Mouse (Mus musculus) heart, postnatal 25 days (tissue): ENCODE results near the gene Gch1. TPM values are rescaled to one million over a fixed set of nuclear protein-coding genes. Genes with fewer than 3 reads are reported as not detected.

ENCODE experiments used
- DNase-seq: peaks from one replicate; pipeline ENCODE4 v3.0.0; 2022; ENCODE audit warnings: low spot score
- intact Hi-C: fragments of 180-260 bp; cut with DNase I; formaldehyde crosslinking; loops from one replicate; pipeline ENCODE4 v1.15.1; 2025
- total RNA-seq, 2 experiments: library from RNA; stranded (reverse); gene quantifications; 2 replicates each; pipeline ENCODE4 v1.2.3; 2021

Gene Gch1
- total RNA-seq, 2 experiments from 2014 or later = 6.8 to 7.3 TPM

DNA sequence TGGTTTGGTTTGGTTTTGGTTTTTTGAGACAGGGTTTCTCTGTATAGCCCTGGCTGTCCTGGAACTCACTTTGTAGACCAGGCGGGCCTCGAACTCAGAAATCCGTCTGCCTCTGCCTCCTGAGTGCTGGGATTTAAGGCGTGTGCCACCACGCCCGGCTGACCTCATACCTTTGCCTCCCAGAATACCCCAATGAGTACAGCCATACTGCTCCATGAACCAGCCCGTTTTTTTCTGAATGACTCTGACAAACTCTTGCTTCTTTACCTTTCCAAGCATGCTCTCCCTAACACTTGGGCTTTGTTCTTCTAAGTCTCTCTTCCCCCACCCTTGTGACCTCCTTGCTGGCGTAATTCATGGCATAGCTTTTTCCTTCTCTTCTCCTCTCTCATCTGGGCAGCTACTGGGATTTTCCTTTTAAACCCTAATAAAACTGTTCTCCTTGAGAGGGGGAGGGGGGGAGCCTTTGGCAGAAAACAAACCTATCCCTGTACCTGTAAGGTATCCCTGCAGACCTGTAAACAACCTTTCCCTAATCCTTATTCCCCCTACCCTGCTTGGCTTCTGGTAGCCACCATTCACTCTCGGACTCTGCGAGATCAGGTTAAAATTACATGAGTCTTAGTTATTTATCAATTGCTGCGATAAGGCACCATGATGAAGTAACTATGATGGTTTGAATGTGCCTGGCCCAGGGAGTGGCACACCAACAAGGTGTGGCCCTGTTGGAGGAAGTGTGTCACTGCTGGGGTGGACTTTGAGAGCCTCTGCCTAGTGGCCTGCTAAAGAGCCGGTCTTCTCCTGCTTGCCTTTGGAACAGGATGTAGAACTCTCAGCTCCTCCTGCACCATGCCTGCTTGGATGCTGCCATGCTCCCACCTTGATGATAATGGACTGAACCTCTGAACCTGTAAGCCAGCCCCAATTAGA is 19.6 kb upstream of the Gch1 start:
- intact Hi-C loops = no loop called here
- no peak for DNase-seq

DNA sequence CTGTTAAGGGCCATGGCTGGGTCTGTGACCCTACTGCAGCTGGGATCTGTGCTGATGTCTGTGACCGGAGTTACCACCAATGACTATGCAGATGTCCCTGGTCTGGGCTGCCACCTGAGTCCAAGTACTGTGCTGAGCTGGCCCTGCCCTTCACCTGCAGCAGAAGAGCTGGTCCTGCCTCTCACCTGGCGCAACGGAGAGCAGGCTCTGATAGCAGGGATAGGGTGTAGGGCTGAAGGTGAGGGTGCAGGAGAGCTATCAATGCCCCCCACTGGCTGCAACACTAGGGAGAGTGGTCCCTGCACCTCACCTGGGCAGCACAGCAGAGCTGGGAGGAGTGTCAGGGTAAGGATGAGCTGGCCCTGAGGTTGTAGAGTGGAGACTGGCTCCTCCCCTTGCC is 17.4 kb upstream of the Gch1 start:
- intact Hi-C loops = no loop called here
- no peak for DNase-seq

DNA sequence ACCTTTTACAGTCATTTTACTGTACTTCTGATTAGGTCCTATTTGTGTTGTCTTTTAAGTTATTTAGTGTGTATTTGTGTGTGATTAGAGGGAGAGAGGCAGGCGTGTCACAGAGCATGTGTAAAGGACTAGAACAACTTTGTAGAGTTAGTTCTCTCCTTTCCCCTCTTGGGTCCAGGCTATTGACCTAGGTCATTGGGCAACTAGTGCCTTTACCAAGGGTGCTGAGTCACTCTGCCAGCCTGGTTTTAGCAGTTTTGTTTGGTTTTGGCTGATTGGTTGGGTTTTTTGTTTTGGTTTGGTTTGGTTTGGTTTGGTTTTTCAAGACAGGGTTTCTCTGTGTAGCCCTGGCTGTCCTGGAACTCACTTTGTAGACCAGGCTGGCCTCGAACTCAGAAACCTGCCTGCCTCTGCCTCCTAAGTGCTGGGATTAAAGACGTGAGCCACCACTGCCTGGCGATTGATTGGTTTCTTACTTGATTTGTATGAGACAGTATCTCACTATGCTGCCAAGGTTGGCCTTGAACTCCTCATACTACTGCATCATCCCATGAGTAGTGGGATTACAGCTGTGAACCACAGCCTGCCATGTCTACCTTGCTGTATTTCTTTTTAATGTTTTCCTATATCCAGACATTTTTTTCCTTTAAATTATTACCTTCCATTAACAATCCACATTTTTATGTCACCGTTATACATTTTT is 16.2 kb upstream of the Gch1 start:
- intact Hi-C loops = no loop called here
- DNase-seq = no peak

DNA sequence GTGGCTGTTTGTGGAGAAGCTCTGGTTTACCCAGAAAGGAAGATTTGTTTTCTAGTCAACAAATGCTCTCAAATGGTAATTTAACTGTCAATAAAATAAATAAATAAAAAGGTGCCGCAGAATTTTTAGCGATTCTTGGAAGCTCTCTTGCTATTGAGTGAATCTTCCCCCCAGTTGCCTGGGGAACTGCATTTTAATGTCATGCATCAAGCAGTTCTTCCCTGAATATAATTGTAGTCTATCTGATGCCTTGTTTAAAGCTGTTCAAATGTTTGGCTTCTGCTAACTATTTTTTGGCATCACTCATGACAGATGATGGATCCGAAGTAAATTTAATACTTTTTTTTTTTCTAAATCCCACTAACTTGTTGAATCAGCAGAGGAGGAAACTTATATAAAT is 8.1 kb upstream of the Gch1 start:
- no peak for DNase-seq
- intact Hi-C loops = no loop called here

DNA sequence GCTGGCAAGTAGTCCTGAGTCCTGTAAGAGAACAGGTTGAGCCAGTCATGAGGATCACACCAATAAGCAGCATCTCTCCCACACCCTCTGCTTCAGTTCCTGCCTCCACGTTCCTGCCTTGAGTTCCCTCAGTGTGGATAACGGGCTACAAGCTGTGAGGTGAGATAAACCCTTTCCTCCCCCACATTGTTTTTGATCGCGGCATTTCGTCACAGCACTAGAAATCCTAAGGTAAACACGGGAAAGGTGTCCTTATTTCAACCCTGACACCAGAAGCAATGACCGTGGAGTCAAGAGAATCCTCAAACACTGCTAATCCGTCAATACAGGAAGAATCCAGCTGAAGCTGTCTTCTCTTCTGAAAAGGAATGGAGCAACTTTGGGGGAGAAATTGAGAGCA is 7.5 kb upstream of the Gch1 start:
- DNase-seq = no peak
- intact Hi-C loops = no loop called here

DNA sequence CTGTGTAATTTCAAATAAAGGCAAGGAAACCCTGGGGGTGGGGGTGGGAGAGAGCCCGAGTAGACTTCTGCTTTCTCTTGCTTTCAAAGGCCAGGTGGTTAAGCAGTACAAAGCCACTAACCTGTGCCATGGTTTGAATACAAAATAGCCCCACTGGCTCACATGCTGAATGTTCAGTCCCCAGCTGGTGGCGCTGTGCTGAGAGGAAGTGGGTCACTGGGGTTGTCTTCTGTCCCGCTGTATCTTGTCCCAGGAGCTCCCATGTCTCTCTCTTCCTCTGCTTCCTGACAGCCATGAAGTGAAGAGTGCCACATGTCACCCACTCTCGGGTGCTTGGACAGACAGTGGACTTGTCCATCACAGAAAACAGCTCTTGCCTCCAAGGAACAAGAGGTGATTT is 4.9 kb upstream of the Gch1 start:
- intact Hi-C loops = no loop called here
- DNase-seq = no peak

DNA sequence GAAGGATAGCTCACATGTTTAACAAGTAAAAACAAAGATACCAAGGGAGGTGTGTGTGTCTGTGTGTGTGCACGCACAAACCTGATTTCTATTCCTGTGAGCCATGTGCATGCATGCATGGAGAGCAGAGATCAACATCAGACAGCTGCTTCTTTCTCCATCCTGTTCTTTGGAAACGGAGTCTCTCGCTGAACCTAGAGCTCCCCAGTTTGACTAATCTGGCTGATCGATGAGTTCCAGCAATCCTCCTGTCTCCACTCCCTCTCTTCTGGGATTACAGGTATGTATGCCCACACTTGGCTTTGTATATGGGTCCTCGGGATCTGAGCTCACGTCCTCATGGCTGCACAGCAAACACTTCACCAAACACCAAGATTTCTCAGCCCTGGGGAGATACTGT is 4.3 kb upstream of the Gch1 start:
- no peak for DNase-seq
- intact Hi-C loops = no loop called here

DNA sequence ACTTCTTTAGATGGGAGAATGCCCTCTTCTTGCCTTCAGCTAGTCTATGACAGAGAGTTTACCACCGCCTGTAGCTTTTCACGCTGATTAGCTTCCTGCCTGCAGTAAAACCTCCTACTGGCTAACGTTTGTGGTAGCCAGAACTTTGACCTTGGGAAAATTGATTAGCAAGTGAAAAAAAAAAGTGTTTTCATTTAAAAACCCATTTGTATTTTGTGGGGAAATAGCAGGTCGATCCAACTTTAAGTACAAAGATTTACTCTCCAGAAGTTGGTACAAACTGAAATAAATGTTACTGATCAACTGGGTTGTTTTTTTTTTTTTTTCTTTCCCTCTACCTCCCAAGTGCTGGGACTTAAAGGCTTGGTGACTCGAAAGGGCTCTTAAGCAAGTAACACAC is 2.6 kb upstream of the Gch1 start:
- intact Hi-C loops = no loop called here

DNA sequence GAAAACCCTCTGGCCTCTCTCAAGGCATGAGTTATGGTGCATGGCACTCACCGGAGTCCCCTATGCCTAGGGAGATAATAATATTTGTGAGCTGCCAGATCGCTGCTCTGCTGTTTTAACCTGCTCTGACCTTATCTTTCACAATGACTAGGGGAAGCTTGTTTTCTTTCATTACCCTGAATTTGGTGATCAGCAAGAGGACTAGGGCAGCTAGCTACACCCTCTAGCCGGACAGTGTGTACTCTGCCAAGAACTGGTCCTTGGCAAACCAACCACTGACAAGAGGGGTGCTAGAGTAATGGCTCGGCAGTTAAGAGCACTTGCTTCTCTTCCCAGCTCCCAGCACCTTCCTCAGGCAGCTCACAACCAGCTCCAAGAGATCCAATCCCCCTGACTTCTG is 1.4 kb upstream of the Gch1 start:
- no peak for DNase-seq
- intact Hi-C loops = no loop called here

More for the DNA sequence above, 2.6 kb upstream of the Gch1 start:
- no peak for DNase-seq

DNA sequence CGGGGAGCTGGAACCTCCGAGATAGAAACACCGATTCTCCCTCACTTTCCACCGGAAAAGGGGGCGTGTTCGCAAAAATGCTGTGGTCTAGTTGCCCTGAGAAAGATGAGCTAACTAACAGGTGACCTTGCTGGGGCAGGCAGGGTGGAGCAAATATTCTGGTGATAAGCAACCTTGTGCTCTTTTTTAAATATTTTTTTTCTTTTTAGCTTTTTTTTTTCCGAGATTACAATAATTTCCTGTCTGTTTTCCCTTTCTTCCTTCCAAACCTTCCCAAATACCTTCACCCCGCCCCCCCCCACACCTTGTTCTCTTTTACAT is 382 bp upstream of the Gch1 start:
- no peak for DNase-seq
- intact Hi-C loops = loop anchor here (5.0 kb wide), 3 partner anchors 102 to 307 kb away; partner anchors contain the start of gene Samd4

DNA sequence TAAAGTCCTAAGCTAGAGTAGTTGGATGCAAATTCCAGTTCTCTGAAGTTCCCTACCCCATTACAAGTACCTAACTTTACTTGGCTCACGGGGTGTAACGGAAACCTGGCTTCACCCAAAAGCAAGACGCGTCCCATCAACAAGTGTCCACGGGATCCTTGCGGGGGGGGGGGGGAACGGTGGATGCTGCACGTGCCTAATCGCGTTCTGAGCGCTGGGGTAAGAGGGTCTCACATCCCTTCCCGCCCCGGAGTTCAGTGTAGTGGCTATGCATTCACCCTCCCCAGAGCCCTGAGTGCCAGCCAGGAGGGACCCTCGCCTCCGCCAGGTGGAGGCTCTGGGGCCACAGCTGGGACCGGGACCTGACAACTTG is 752 bp downstream of the Gch1 start:
- no peak for DNase-seq
- intact Hi-C loops = loop anchor here (5.0 kb wide), 3 partner anchors 101 to 306 kb away; partner anchors contain the start of gene Samd4

DNA sequence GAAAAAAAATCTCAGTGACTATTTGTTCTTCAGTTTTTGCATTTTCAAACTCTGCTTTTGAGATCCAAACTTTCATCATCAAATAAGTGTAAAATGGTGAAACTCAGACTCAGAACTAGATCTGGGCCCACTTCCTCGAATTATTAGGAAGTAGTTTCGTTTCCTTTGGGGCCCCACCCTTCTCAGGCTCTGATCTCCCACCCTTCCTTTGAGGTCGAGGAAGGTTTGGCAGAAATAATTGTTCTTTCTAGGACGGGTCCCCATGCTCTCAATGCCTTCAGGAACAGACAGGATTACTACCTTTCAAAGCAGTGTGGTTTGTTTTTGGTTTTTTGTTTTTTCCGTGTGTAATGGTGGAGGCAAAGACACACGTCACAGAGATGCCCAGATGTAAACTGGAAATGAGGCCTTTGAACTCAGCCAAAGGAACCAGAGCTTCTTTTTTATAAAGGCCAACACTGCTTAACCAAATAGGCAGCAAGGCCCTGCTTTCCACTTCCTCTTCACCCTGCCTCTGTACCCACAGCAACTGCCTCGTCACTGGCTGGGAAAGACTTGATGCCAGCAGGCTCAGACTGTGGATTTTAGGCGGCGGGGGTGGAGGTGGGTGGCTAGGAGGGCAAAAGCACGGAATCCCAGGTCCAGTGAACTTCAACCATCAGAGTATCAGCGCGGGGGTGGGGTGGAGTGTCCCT is 1.4 kb downstream of the Gch1 start:
- intact Hi-C loops = loop anchor here (5.0 kb wide), 3 partner anchors 101 to 306 kb away; partner anchors contain the start of gene Samd4
- no peak for DNase-seq

DNA sequence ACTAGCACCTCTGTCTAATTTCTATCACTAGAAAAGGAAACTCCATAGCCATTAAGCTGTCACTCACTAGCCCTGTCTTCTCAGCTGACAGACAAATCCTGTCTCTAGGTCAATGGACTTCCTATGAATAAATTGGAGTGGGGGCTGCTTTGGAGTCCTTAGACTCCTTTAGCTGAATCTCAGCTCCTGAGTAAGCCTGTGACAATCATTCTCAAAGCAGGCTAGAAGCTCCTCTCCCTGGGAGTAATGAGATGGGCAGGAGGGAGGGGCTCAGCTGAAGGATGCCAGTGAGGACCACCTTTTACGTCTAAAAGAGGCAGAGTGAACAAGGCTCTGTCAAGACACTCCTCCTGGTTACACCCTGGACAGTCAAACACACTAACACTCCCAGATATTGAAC is 2.0 kb downstream of the Gch1 start:
- intact Hi-C loops = loop anchor here (5.0 kb wide), 3 partner anchors 100 to 305 kb away; partner anchors contain the start of gene Samd4
- DNase-seq = no peak

DNA sequence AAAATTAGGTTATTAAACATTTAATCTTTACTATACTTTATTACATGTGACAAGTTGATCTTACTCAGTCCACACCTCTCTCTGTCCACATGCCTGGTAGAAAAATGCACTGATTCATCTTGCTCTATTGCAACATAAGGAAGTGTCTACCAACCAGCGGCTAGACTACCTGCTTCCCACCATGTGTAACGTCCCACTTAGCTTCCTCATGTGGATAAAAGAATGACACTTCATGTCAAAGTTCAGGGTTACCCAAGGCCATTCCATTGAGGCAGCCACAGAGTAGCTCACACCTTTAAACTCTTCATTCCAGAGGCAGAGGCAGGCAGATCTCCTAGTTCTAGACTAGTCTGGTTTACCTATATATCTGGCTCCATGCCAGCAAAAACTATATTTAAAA is 2.7 kb downstream of the Gch1 start:
- intact Hi-C loops = loop anchor here (5.0 kb wide), 3 partner anchors 99 to 304 kb away; partner anchors contain the start of gene Samd4
- DNase-seq = no peak

DNA sequence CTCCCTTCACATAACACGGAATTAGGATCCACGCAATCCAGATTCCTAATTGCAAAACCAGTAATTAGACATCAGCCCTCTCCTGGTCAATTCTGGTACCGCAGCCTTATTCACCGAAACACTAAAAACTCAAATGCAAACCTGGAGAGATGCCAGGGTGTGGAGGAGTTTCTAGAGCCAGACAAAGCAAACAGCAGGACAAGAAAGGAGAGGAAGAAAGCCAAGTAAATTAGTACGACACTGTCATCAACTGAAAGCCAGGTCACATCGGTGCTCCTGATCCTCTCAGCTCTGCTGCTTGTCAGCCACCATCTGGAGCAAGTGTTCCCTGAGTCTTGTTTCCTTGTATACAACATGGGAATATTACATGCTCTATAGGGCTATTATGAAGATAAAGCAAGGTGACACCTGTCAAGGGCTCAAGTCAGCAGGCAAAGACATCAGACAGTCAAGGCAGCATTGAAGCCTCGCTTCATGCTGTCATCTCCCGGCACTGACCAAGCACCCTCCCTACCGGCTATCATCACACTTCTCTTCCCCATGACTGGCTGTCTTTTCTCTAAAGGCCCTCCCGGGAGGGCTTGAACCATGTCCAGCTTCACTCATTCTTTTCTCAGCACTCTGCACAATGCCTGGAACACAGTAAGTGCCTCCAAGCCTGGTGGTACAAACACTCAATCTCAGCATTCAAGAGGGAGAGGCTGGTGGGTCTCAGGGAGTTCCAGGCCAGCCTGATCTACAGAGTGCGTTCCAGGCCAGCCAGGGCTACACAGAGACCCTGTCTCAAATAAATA is 7.5 kb downstream of the Gch1 start:
- intact Hi-C loops = loop anchor here (5.0 kb wide), 1 partner anchor 84 kb away; no protein-coding TSS in a partner anchor
- DNase-seq = no peak

DNA sequence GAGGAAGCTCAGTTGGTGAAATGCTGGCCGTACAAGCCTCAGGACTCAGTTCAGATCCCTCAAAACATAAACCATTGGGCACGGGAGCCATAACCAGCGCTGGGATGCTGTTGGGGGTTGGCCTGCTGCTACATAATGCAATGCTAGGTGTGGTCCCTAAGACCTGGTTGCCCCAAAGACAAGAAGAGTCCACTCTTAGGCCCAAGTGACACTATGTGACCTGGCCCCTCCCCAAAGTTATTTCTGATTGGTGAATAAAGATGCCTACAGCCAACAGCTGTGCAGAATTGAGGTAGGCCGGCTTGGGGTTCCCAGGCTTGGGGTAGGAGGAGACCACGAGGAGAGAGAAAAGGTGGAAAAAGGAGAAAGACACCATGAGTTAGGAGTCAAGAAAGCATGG is 10.4 kb downstream of the Gch1 start:
- DNase-seq = no peak
- intact Hi-C loops = no loop called here

DNA sequence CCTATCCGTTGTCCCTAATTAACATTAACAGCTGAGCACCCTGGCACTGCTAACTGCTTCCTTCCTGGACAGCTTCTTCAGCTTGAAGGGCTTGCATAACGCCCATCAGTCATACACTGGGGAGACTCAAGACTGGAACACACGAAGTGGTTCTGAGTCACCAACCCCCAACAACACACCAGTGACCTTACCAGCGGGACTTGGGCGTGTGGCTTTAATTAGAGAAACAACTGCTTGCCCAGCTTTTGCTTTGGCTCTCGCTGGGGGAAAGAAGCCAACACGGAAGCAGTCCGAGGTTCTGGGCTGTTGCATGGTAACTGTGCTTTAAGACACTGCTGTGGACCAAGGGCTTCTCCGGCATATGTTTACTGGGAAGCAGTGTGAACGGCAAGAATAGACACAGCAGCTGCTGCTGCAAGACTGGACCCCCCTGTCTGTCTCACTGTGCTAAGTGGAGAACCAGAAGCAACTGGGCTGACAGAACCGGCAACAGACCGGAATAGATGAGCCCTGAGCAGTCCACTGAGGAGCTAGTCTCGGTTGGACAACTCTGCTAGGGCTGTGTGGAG is 11.3 kb downstream of the Gch1 start:
- intact Hi-C loops = no loop called here
- peak; percentile 70 for DNase-seq

DNA sequence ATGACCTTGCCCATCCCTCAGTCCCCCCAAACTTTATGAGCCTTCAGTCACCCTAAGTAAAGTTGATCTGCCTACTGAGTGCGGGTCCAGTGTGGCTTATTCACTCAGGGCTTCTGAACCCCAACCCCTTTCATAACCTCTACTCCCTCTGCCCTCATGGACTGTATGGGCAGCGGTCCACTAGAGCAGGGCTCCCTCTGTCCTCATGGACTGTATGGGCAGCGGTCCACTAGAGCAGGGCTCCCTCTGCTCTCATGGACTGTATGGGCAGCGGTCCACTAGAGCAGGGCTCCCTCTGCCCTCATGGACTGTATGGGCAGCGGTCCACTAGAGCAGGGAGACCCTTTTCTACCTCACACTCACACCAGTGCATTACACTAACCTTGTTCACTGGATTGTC is 13.0 kb downstream of the Gch1 start:
- no peak for DNase-seq
- intact Hi-C loops = no loop called here

DNA sequence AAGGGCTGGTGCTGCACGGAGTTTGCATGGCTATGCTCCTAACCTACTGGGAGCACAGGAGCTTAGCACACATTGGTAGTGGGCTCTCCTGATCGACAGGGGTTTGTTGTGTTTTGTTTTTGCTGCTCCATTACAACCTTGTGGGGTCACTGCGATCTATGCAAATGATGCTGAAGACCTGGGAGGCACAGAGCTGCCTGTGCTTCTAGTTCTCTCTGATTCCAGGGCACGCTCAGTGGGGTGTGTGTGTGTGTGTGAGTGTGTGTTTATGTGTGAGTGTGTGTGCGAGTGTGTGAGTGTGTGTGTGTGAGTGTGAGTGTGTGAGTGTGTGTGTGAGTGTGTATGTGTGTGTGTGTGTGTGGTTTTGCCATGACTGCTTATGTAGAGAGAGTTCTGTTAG is 14.1 kb downstream of the Gch1 start:
- intact Hi-C loops = no loop called here
- no peak for DNase-seq

DNA sequence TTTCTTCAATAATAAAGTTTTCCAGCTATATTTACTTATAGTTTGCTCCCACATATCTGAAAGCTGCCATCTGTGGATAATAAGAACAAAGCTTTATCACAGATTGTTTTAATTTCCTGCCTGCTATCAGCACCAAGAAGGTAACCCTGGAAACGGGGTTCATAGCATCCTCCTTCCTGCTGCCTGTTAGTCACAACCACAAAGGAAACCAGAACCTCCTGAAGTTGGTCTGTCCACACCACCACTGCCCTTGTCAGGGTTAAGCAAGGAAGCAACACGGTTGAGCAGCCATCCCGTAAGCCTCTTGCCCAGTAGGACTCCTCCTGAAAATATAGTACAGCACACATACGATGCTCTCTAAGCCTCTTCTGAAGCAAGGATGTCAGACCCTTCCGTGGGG is 17.1 kb downstream of the Gch1 start:
- no peak for DNase-seq
- intact Hi-C loops = no loop called here
